Mouse (Mus musculus): Measurements from ENCODE around the gene Sf3a3.
A peak's percentile ranks its signal among the peaks of the same experiment; 100 is the strongest.
"Not testable (repeated sequence)": the region's sequence is repeated elsewhere in the genome, so short reads cannot be mapped to it uniquely, and the experiment has no call there.

Gene Sf3a3

DNA sequence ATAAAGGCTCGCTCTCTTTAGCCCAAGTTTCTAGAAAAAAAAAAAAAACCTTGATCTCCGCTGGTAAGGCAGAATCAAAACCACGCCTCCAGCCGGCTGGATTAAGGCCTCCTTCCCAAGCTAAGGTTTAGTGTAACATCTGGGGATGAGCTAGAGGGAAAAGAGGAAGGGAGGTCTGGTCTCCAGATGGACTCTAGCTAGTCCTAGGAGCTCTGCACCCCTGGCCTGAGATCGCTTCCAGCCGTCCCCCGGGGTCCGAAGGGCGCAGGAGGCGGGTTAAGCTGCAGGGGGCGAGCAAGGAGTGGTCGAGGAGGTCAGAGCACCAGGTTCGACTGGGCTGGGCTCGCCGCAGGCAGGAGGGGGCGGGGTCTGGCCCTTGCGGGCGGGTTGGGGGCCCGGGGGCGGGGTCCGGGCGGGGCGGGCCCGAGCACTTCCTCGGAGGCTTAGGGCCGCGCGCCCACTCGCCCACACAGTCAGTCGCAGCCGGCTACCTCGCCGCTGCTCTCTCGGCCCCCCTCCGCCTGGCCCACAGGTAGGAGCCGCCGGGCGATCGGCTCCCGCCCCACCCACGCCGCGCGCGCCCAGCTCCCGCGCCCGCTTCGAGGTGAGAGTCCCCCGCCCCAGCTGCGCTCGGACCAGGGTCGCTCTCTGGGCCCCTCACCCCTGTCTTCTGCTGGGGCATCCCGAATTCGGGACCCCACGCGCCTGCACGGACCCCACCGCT is 14.2 kb upstream of the Sf3a3 start, which contains the start of gene Fhl3:
Gene Fhl3 (plus strand): TSS at position 454 of the 724 bp plus-strand sequence.
- DNase-seq (ENCODE audit: low spot score in 2 of 2), result no peak

DNA sequence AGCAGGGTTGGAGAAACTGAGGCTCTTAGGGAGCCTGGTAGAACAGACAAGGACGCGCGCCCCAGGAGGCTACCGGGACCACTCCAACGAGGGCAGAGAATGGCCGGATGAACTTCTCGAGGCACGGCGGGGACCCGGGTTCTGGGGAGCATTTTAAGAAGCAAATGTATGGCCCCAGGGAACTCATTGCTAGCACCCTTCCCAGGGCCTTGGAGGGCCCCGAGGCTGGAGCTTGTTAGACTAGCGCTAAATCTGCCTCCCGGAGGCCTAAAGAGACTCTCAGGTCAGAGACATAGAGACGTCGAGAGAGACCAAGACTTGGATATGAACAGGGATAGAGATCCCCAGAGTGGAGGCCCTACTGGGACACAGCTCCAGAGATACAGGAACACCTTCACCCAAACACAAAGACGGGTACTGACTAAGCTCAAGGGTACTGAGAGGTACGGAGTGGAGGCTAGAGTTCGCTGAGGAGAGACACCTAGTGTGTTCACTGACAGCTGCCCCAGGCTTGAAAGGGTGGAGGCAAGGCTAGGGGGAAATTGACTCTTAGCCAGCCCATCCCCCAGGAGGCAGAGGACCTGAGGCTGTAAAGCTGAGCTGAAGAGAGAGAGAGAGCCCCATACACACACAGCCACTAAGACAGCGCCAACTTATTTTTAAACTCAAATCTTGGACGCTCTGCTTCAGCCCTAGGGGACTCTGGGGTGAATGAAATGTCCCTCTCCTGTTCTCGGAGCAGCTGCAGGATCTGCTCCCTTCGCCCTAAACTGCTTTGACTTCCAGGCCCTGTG is 13.3 kb upstream of the Sf3a3 start:
- no peak for DNase-seq (ENCODE audit: low spot score in 2 of 2)

- no peak for DNase-seq (ENCODE audit: low spot score in 2 of 2)
Observed at GRCm38 (mm10) chr4:124701916-124702315, 12.7 kb upstream of the Sf3a3 start.

DNA sequence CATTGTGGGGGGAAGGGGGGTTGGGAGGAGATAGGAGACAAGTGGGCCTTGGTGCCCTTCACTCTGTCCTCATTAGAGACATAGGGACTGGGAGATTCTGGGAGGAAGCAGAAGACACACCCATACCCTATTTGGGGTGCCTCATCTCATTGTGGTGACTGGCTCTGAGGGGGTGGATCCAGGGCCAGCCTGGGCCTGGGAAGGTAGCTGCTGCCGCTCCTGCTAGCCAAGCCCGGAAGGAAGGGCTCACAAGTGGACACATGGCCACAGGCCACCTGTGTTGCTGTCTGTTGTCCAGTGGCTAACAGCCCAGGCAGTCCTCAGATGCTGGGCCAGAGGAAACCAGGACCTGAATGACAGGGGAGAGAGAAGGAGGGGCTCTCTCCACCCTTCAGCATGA is 11.2 kb upstream of the Sf3a3 start:
- DNase-seq (ENCODE audit: low spot score in 2 of 2), result no peak

GRCm38 (mm10) chr4:124703881-124704796 is 10.4 kb upstream of the Sf3a3 start:
- no peak for DNase-seq (ENCODE audit: low spot score in 2 of 2)

- no peak for DNase-seq (ENCODE audit: low spot score in 2 of 2)
Observed at GRCm38 (mm10) chr4:124704797-124705474, 9.6 kb upstream of the Sf3a3 start.

DNA sequence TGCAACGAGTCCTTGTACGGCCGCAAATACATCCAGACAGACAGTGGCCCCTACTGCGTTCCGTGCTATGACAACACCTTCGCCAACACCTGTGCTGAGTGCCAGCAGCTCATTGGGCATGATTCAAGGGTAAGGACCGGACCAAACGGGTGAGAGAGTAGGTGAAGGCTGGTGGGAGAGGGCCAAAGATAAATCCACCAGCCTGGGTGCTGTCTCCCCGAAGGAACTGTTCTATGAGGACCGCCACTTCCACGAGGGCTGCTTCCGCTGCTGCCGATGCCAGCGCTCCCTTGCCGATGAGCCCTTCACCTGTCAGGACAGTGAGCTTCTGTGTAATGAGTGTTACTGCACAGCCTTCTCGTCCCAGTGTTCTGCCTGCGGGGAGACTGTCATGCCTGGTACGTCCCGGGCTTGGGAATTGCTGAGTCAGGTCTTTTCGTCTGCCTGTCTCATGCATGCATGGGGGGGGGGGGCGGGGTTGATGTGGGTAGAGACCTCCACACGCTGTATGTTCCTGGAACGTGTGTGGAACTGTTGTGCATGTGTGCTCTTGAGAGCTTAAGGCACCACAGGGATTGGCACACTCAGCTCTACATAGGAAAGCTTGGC is 8.8 kb upstream of the Sf3a3 start:
- DNase-seq (ENCODE audit: low spot score in 2 of 2), result no peak

DNA sequence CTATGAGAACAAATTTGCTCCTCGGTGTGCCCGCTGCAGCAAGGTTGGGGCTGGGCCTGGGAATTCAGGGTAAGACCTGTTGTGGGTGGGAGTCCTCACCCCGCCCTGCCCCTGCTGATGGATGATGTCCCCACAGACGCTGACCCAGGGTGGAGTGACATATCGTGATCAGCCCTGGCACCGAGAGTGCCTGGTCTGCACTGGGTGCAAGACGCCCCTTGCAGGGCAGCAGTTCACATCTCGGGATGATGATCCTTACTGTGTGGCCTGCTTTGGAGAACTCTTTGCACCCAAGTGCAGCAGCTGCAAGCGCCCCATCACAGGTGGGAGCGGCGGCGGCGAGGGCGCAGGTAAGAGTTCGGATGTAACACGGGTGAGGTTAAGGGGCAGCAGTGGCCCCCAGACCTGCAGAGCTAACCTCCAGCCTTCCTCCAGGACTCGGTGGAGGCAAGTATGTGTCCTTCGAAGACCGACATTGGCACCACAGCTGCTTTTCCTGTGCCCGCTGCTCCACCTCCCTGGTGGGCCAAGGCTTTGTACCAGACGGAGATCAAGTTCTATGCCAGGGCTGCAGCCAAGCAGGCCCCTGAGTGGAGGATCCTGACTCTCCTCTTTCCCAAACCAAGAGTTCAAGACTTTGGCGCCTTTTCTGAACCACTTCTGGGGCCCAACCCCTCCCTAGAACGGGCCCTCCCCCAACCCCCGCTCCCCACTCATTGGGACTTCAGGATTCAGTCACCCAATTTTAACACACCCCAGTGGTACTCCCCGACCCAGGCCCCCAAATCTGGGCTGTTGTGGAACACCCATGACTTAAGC is 7.0 kb upstream of the Sf3a3 start:
- DNase-seq (ENCODE audit: low spot score in 2 of 2), result not testable (repeated sequence)

DNA sequence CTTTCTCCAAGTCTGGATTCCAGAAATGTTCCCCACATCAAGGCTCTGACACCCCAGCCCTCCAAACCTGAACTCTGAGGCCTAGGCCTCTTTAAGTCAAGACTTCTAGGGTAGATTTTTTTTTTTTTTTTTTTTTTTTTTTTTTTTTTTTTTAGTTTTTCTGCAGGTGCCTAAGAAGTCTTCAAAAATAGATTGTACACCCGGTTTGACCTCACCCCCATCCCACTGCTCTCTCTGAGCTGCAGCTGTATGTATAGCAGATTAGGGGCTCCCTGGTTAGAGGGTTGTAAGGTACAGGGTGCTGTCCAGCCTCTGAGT is 6.4 kb upstream of the Sf3a3 start:
- not testable (repeated sequence) for DNase-seq (ENCODE audit: low spot score in 2 of 2)

GRCm38 (mm10) chr4:124708518-124709477 is 5.8 kb upstream of the Sf3a3 start:
- DNase-seq (ENCODE audit: low spot score in 2 of 2), result peak in 1 of 2 experiments; percentile 69

DNA sequence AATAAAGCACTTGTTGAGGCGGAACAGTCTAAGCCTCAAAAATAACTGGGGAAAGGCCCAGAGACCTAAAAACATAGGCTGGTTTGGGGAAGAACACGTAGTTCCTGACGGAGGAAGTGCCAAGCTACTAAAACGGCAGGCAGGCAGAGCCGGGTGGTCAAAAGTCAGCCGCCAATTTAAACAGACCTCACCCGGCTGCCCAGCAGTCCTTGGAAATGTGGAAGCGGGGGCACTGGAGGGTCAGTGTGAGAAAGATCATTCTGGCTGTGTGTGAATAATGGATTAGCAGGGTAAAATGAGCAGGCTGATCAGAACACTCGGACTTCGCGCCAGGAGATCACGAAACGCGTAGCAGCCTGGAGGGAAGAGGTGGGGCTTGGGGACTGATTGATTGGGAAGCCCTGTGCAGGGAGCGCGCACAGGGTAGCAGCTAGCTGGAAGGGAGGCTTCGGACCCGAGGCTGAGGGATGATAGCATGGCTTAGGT is 4.6 kb upstream of the Sf3a3 start:
- DNase-seq (ENCODE audit: low spot score in 2 of 2), result no peak

GRCm38 (mm10) chr4:124710776-124711291 is 3.7 kb upstream of the Sf3a3 start:
- peak in 1 of 2 experiments; percentile 72 for DNase-seq (ENCODE audit: low spot score in 2 of 2)

GRCm38 (mm10) chr4:124712618-124713017 is 2.0 kb upstream of the Sf3a3 start:
- no peak for DNase-seq (ENCODE audit: low spot score in 2 of 2)

GRCm38 (mm10) chr4:124713850-124714249 is 726 bp upstream of the Sf3a3 start:
- not testable (repeated sequence) for DNase-seq (ENCODE audit: low spot score in 2 of 2)

- DNase-seq (ENCODE audit: low spot score in 2 of 2), result no peak
Observed at GRCm38 (mm10) chr4:124719101-124719500, 4.5 kb downstream of the Sf3a3 start.

- no peak for DNase-seq (ENCODE audit: low spot score in 2 of 2)
Observed at GRCm38 (mm10) chr4:124726121-124726520, 11.5 kb downstream of the Sf3a3 start.

DNA sequence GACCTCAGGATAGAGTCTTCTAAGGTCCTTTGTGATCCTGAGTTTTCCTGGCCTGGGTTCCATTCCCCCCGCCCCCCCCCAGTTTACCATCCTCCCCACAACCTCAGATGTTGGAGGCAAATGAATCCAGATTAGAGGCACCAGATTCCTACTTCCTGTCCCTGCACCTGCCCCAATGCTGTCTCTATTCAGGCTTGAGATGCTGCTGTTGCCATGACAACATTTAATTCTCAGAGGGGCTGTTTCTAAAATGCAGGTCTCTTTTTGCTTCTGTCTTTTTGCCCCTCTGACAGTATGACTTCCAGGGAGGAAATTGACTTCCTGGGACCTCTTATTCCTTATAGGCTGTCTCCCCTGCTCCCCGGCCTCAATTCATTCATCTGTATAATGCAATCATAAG is 22.4 kb downstream of the Sf3a3 start:
- DNase-seq (ENCODE audit: low spot score in 2 of 2), result no peak

- no peak for DNase-seq (ENCODE audit: low spot score in 2 of 2)
Observed at GRCm38 (mm10) chr4:124737486-124737885, 22.9 kb downstream of the Sf3a3 start.

DNA sequence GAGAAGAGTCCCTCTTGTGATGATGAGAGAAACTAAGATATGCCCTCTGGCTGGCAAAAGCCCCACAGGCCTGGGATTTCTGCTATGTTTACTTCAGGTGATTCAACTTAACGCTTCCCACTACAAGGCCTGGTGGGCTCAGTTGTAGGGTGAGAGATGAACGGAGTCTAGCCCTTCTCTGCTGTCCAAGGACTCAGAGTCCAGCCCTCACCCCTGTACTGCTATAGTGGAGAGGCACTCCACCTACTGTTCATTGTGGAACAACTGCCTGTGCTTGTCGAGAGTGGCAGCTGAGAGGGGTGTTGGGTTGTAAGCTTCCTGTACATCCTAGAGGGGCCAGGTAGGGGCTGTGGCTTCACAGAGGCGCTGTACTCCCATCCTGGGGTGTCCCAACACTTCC is 23.4 kb downstream of the Sf3a3 start:
- DNase-seq (ENCODE audit: low spot score in 2 of 2), result no peak
